In genomic region chr12:47160626-47161025, GRCm38 (mm10) we compare ENCODE assay signal across 21 mouse cellular contexts.
"Had no signal": no experiment of that assay in that cellular context is flagged by ENCODE, and none has a peak within 500 bp of the region (broad histone marks: within the 10 kb centered on the region; RNA-seq: fewer than 3 reads in every experiment).

No protein-coding gene starts in this region.

- H3K9ac ChIP-seq: kidney, embryonic 15.5 days; liver, embryonic 13.5 days; midbrain, embryonic 13.5 days; neural tube, embryonic 13.5 days; stomach, embryonic 15.5 days had no signal

- ATAC-seq: midbrain, embryonic 13.5 days; midbrain, embryonic 16.5 days had no signal

- H3K27ac ChIP-seq: kidney, embryonic 15.5 days; layer of hippocampus, adult 2 months; left cerebral cortex, adult 2 months; liver, embryonic 13.5 days; midbrain, embryonic 10.5 days; midbrain, embryonic 13.5 days; neural tube, embryonic 13.5 days; stomach, embryonic 15.5 days had no signal

- H3K4me1 ChIP-seq: liver, embryonic 13.5 days; megakaryocyte, embryonic 14.5 days; stomach, embryonic 15.5 days had no signal

- H3K27me3 ChIP-seq: kidney, embryonic 15.5 days; liver, embryonic 13.5 days; megakaryocyte, embryonic 14.5 days; midbrain, embryonic 13.5 days; neural tube, embryonic 13.5 days; stomach, embryonic 15.5 days had no signal

- H3K4me3 ChIP-seq: kidney, embryonic 15.5 days; layer of hippocampus, adult 2 months; left cerebral cortex, adult 2 months; liver, embryonic 13.5 days; megakaryocyte, embryonic 14.5 days; midbrain, embryonic 10.5 days; midbrain, embryonic 13.5 days; myocyte; neural tube, embryonic 13.5 days; stomach, embryonic 15.5 days had no signal

- H3K36me3 ChIP-seq: kidney, embryonic 15.5 days; liver, embryonic 13.5 days; midbrain, embryonic 10.5 days; midbrain, embryonic 13.5 days; neural tube, embryonic 13.5 days; stomach, embryonic 15.5 days had no signal

- H3K9me3 ChIP-seq: kidney, embryonic 15.5 days; liver, embryonic 13.5 days; midbrain, embryonic 10.5 days; midbrain, embryonic 13.5 days; neural tube, embryonic 13.5 days; stomach, embryonic 15.5 days had no signal

- DNase-seq: kidney, adult 11 months; kidney, adult 8-10 months; kidney, postnatal 25 days; layer of hippocampus, adult 9-11 months; liver, embryonic 13.5 days; lung, postnatal 10 days; retina, postnatal 1 day; right cerebral cortex, postnatal 25 days; spleen, adult 18-20 months; thymus, adult 18-20 months; thymus, postnatal 36 days had no signal

- H3K4me2 ChIP-seq: kidney, embryonic 15.5 days; liver, embryonic 13.5 days; midbrain, embryonic 13.5 days; neural tube, embryonic 13.5 days; stomach, embryonic 15.5 days had no signal
